Mouse (Mus musculus) retina, adult 2 months (tissue): ENCODE measurements at regions not wholly inside any gene's neighbourhood (a gene's known extent, or its start where the extent isn't known, plus 50 kb on each side); places are given as distances from the start of the nearest gene placed in this dataset.

ENCODE experiments used
- DNase-seq: peaks from one replicate; pipeline ENCODE4 v3.0.0-alpha.2; 2012; ENCODE audit warnings: low read depth, low spot score

DNA sequence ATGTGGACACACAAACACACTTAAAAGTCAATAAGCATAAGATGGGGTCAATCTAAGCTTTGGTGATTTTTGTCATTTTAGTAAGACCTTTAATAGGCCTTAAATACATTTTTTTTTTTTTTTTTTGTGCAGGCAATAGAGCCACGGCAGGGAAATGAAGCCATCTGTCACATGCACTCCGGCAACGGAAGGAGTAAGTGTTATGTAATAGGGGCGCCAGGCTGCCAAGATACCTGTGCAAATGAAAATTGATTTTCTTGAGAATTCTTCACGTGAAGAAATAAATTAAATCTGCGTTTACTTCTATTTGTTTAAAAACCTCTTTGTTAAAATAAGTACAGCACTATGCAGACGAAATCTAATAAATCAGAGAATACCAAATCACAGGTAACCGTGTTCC, 54.6 kb upstream of the Card11 start:
- no peak for DNase-seq

DNA sequence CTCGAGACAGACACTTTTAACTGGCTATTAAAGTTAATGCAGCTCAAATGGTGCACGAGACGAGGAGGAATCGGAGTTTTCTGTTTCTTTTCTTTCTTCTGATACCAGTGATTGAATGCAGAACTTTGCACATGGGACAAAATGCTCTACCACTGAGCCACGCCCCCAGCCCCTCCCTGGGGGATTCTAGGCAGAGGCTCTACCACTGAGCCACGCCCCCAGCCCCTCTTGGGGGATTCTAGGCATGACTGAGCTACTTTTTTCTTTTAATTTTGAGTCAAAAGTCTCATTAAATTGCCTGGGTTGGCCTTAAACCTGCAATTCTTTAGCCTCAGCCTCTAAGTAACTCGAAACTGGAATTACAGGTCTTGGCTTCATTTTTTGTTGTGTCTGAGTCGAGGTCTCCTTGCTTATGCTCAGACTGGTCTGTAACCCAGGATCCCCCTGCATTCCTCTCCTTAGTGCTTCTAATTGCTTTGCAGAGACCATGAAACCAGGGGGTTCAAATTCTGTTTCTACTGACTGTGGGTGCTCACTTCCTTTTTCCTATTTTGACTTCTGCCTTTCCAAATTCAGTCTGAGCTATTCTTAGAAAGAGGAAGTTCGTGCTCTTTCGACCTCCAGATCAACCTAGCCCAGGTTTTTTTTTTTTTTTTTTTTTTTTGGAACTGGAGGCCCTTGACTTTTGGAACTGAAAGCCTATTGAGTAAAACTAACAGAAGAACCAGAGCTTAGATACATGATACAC, 55.4 kb upstream of the Card11 start:
- DNase-seq = no peak

GRCm38 (mm10) chr5:141058141-141058540, 57.8 kb upstream of the Card11 start:
- no peak for DNase-seq

DNA sequence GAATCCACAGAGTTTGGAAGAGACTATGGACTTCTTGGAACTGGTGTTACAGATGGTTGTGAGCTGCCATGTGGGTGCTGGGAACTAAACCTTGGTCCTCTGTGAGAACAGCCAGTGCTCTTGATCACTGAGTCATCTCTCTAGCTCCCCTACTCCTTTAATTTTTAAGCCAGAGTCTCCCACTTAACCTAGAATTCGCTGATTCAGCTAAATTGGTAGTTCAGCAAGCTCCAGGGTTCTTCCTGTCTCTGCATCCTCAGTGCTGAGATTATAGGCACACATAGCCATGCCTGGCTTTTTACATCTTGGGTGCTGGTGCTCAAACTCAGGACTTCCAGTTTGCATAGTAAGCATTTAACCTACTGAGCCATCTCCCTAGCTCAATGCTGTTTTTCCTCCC, 58.5 kb upstream of the Card11 start:
- DNase-seq = no peak

DNA sequence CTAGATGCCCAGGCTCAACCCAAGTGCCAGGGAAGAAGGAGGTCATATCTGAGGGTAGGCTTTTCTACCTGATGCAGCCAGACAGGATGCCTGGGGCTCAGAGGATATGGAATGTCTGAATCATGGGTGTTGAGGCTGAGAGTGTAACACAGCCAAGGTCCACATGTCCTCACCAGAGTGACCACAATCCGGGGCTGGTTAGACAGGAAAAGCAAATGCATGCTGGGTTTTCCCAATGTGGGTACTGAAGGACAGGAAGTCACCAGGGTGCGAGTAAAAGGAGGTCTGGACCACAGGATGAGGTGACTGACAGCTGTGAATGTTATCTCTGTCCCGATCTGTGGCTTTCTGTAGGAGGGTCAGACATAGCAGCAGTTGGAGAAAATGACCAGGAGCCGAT, 61.8 kb upstream of the Card11 start:
- no peak for DNase-seq

DNA sequence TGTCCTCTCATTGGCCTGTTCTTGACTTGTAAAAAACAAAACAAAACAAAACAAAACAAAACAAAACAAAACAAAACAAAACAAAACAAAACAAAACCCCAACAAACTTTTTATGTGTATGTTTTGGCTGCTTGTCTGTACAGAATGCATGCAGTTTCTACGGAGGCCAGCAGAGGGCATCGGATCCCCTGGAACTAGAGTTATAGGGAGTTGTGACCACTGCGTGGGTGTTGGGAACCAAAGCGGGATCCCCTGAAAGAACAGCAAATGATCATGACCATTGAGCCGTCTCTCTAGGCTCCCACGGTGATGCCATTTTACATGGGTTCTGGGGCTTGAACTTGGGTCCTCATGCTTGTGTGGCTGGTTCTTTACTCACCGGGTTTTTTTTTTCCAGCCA, 67.2 kb upstream of the Card11 start:
- DNase-seq = no peak

- DNase-seq = no peak
Observed at GRCm38 (mm10) chr5:141074457-141074856, 74.1 kb upstream of the Card11 start.

GRCm38 (mm10) chr5:141076158-141076557, 75.8 kb upstream of the Card11 start:
- no peak for DNase-seq

DNA sequence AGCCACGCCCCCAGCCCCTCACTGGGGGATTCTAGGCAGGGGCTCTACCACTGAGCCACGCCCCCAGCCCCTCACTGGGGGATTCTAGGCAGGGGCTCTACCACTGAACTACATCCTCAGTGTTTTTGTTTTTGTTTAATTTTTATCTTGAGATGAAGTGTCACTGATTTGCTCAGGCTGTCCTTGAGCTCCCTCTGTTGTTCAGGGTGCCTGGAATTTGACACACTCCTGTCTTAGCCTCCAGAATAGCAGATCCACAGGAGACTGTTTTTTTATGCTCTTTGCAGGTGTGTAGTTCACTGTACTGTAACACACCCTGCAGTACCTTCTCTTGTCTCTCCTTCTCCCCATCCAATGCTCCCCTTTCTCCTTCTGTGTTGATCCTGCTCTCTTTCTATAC, 76.6 kb upstream of the Card11 start:
- DNase-seq = no peak

- no peak for DNase-seq
Observed at GRCm38 (mm10) chr5:141080896-141081295, 80.5 kb upstream of the Card11 start.

DNA sequence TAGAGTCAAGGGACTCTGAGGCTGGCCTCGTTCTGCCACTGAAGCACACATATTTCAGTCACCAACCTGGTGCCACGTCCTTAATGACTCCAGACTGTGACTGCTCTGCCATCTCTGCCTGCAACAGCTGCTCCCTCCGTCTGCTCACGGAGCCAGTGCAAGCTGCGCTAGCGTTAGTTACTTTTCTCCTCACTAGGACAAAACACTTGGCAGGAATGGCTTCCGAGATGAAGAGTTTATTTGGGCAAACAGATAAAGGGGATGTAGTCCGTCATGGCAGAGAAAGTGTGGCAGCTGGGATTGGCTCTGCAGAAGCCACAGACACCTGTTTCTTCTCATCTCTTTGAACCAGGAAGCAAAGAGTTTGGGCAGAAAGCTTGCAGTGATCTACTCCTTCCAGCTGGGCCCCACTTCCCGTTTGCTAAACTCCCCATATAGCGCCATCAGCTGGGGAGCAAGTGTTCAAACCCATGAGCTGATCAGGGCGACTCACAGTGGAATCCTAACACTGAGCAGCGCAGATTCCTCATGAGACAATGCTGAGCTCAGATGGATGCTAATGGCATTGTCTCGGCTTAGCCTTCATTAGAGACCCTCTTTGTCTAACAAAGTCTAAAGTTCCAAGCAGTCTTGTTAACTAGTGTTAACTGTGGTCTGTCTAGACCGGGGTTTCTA, 83.8 kb upstream of the Card11 start:
- no peak for DNase-seq

- DNase-seq = no peak
Observed at GRCm38 (mm10) chr5:141084746-141085145, 84.4 kb upstream of the Card11 start.

- no peak for DNase-seq
Observed at GRCm38 (mm10) chr5:141091676-141092075, 91.3 kb upstream of the Card11 start.

GRCm38 (mm10) chr5:141093641-141094040, 93.3 kb upstream of the Card11 start:
- DNase-seq = peak; percentile 26

GRCm38 (mm10) chr5:141097878-141098277, 97.5 kb upstream of the Card11 start:
- no peak for DNase-seq

GRCm38 (mm10) chr5:141111666-141112065, 111.3 kb upstream of the Card11 start:
- no peak for DNase-seq

DNA sequence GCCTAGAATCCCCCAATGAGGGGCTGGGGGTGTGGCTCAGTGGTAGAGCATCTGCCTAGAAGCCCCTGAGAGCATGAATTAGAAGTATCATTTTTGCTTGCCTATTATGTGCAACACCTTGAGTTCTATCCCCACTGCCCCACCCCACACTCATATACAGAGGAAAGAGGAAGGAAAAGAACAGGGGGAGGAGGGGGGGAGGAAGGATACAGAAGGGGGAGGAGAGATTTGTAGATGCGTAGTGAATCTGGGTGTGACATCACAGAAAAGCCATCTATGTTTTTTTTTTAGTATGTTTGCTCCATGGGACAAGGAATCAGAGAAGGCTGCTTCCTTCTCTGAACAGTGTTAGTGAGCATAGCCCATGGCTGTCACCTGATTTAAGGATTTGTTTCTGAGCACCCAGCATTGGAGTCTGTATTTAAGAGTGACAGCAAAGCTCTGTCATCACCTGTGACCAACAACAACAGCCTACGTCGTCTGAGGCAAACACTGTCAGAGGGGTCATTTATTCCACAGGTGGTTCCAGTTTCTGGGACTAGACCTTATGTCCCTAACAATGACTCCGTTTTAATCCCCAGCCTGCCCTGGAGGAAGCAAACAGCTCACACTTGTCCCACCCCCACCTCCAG, 115.0 kb upstream of the Card11 start:
- DNase-seq = no peak

DNA sequence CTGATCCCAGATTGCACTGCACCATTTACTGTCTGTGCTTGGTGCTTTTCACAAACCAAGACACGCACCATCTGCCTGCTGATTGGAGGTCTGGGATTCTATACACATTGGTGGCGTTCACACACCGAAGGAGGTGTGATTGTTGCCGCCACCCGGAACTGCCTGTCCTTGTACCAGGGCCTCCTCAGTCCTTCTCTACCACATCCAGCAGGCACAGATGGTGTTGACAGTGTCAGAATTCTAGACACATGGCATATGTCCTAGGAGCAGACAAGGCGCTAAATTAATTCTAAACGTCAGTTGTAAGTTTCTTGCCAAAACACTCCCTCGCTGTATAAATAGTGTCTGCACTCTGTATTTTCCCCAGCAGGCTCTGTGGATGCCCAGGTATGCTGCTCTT, 115.6 kb upstream of the Card11 start:
- DNase-seq = no peak

DNA sequence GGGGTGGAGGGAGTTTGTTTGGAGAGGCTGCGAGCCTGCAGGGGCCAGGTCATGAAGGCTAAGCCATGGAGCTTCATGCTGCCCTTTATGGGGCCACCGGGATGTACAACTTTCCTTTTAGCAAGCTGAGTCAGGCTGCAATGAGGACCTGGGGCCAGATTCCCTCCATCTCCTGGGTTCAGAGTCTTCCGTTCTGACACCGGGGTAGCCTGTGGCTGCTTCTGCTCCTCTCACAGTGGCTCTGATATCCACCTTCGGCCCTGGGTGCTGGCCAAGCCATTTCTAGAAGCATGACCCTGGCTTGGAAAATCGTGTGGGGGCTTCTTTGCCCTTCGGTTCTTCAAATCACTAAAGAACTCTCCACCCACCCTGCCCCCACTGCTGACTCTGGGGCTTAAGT, 115.4 kb upstream of the Sdk1 start:
- DNase-seq = no peak

DNA sequence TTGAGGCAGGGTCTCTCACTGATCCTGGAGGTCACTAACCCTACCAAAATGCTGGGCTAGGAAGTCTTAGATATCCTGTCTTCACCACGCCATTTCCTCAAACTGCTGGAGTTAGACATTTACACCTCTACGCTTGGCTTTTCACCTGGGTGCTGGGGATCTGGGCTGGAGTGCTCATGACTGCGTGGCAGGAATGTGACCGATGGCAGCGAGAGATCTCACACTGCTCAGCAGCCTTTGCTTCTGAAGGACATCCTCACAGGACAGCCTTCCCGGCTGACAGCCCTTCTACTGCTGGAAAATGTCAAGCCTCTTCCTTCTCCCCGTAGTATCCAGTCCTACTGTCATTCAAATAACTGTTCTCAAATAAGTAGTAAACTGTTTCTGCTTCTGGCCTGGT, 114.8 kb upstream of the Sdk1 start:
- no peak for DNase-seq

GRCm38 (mm10) chr5:141131036-141131435, 110.3 kb upstream of the Sdk1 start:
- no peak for DNase-seq

- no peak for DNase-seq
Observed at GRCm38 (mm10) chr5:141131906-141132305, 109.4 kb upstream of the Sdk1 start.

DNA sequence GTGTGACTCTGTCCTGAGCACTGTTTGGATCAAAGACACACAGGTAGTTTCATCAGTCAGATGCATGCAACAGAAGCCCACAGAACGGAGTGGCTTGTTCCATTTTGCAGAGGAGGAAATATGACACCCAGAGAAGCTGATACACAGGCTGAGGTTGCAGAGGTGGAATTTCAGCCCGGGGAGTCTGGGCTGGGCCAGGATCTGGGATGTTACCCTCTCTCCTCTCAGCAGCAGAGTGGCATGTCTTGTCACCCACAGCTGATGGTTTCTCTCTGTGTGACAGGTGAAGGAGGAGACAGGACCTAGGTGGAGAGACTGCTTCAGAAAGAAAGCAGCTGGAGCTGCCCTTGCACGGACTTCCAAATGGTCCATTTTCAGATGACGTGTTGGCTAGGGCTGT, 105.1 kb upstream of the Sdk1 start:
- no peak for DNase-seq
